Mouse (Mus musculus): ENCODE measurements around the gene Rps6kb2. TPM values are rescaled to one million over a fixed set of nuclear protein-coding genes. Genes with fewer than 3 reads are reported as not detected.

Rps6kb2 gene
- polyA plus RNA-seq, 1 experiment from 2014 or later, result 52.6 TPM

DNA sequence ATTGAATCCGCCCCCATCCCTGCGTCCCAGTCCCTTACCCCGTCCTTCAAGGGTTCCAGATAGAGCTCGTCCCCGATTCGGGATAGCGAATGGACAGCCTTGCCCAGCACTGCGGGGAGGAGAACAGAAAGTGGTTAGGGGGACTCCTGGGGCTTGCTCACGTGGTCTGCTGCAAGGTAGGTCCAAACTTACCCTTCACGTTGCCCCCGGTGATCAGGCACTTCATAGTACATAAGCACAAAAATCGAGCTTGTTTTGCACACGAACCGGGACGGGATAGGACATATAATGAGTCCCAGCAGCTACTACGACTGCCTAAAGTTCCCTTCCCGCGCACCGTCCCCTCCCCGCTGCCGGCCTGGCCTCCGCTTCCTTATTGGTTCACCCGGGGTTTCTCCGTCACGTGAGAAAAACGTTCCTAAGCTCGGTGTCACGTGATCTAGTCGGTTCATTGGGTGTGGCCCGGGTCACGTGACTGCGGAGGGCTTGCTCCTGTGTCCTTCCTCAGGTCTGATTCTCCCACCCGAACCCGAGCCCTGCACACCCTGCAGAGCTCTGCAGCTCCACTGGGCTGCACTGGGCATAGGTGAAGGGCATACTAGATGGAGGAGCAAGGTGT lies 38.2 kb upstream of the Rps6kb2 start, which contains the start of gene Rad9a:
TSS of gene Rad9a (minus strand) at position 372 of the 619 bp plus-strand sequence.
- DNase-seq (ENCODE audit: low spot score), result peak; percentile 96
- H3K9ac ChIP-seq (ENCODE audit: low read length), result peak within 1 kb of the TSS; percentile 73
- under 1% methylated on average over 34 of the region's 34 CpGs for WGBS
- H3K4me1 ChIP-seq (ENCODE audit: control insufficient read depth, insufficient read depth, low read length), result peaks cover 4% of the 10 kb centered on the region
- H3K36me3 ChIP-seq (ENCODE audit: control insufficient read depth, insufficient read depth, low read length), result no peaks in the 10 kb centered on the region; the same call in 1 of the 2 replicates
- H3K27me3 ChIP-seq (ENCODE audit: control insufficient read depth, insufficient read depth, low read length), result no peaks in the 10 kb centered on the region
- ATAC-seq (ENCODE audit: insufficient read depth, low FRiP score, low TSS enrichment), result peak; percentile 75
- H3K4me2 ChIP-seq (ENCODE audit: low read depth), result peak within 1 kb of the TSS; percentile 75
- H3K27ac ChIP-seq (ENCODE audit: low read depth, low read length), result no peak within 1 kb of the TSS
- H3K9me3 ChIP-seq (ENCODE audit: control insufficient read depth, low read length), result no peaks in the 10 kb centered on the region
- H3K4me3 ChIP-seq (ENCODE audit: low read depth, low read length), result peak within 1 kb of the TSS; percentile 65

DNA sequence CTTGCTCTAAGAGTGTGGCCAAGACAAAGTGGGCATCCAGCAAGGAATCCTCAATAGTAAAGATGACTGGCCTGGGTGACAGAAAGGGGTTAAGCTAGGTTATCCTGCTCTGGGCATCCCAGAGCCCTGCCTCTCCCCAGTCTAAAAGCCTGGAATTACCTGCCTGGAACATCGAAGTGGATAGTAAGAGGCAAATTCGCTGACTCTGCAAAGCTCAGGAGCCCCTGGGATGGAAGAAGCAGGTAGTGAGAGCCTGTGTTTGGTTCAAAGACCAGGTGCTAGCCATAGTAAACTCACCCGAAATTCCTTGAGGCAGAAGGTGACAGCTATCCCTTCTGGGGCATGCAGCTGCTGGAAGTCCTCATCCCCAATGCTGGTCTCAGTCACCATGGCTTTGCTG lies 34.0 kb upstream of the Rps6kb2 start:
- Histone ChIP-seq H3K9ac (ENCODE audit: low read length) (no peak overlapping the region), H3K27ac (ENCODE audit: low read depth, low read length) (no peak overlapping the region), H3K36me3 (ENCODE audit: control insufficient read depth, insufficient read depth, low read length) (peaks cover 14% of the 10 kb centered on the region), H3K4me1 (ENCODE audit: control insufficient read depth, insufficient read depth, low read length) (peaks cover 14% of the 10 kb centered on the region), H3K27me3 (ENCODE audit: control insufficient read depth, insufficient read depth, low read length) (no peaks in the 10 kb centered on the region), H3K4me2 (ENCODE audit: low read depth) (no peak overlapping the region; the same call in 1 of the 2 replicates), H3K9me3 (ENCODE audit: control insufficient read depth, low read length) (no peaks in the 10 kb centered on the region), H3K4me3 (ENCODE audit: low read depth, low read length) (no peak overlapping the region)
- ATAC-seq (ENCODE audit: insufficient read depth, low FRiP score, low TSS enrichment) (no peak), DNase-seq (ENCODE audit: low spot score) (no peak)
- 71% methylated on average over 3 of the region's 3 CpGs for WGBS

DNA sequence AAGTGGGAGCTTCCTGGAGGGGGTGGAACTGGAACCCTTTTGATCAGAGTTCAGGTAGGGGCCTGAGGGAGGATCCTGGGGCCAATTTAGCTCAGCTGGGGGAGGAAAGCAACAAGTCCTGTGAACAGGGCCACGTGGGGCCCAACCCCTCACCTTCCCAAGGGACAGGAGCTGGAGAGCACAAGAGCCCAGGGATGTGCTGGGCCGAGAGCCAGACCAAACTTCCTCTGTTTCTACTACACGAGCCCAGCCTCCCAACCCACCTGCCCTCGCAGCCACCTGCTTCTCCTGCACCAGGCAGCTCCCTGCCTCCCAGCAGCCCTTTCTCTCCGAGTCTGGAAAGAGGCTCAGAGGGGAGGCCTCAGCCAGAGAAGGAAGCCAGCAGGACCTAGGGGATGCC lies 33.4 kb upstream of the Rps6kb2 start:
- Histone ChIP-seq H3K27ac (ENCODE audit: low read depth, low read length) (no peak overlapping the region), H3K4me1 (ENCODE audit: control insufficient read depth, insufficient read depth, low read length) (peaks cover 14% of the 10 kb centered on the region), H3K9ac (ENCODE audit: low read length) (no peak overlapping the region), H3K27me3 (ENCODE audit: control insufficient read depth, insufficient read depth, low read length) (no peaks in the 10 kb centered on the region), H3K36me3 (ENCODE audit: control insufficient read depth, insufficient read depth, low read length) (peaks cover 14% of the 10 kb centered on the region), H3K9me3 (ENCODE audit: control insufficient read depth, low read length) (no peaks in the 10 kb centered on the region), H3K4me2 (ENCODE audit: low read depth) (no peak overlapping the region), H3K4me3 (ENCODE audit: low read depth, low read length) (no peak overlapping the region)
- ATAC-seq (ENCODE audit: insufficient read depth, low FRiP score, low TSS enrichment) (no peak), DNase-seq (ENCODE audit: low spot score) (no peak)
- 28% methylated on average over 5 of the region's 5 CpGs for WGBS

DNA sequence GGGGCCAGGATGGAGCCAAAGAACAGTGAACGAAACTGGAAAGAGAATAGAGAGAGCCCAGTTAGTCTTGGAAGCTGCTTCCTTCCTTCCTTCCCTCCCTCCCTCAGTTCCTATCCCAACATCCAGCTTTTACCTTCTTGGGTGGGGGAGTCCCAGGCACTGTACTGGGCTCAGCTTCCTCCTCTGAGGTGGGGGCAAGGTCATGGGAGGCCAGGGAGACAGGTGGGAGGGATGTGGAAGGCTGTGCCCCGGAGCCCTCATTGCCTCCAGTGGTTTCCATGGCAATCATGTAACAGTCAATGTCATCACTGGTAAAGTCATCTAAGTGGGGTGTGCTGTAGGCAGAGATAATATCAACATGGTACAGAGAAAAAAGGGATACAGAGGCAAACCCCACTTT lies 32.9 kb upstream of the Rps6kb2 start:
- Histone ChIP-seq H3K4me1 (ENCODE audit: control insufficient read depth, insufficient read depth, low read length) (peaks cover 14% of the 10 kb centered on the region), H3K4me3 (ENCODE audit: low read depth, low read length) (no peak overlapping the region), H3K36me3 (ENCODE audit: control insufficient read depth, insufficient read depth, low read length) (peaks cover 14% of the 10 kb centered on the region), H3K9me3 (ENCODE audit: control insufficient read depth, low read length) (no peaks in the 10 kb centered on the region), H3K9ac (ENCODE audit: low read length) (no peak overlapping the region), H3K27ac (ENCODE audit: low read depth, low read length) (no peak overlapping the region), H3K4me2 (ENCODE audit: low read depth) (no peak overlapping the region), H3K27me3 (ENCODE audit: control insufficient read depth, insufficient read depth, low read length) (no peaks in the 10 kb centered on the region)
- DNase-seq (ENCODE audit: low spot score) (no peak), ATAC-seq (ENCODE audit: insufficient read depth, low FRiP score, low TSS enrichment) (no peak)
- WGBS, result 59% methylated on average over 2 of the region's 2 CpGs

DNA sequence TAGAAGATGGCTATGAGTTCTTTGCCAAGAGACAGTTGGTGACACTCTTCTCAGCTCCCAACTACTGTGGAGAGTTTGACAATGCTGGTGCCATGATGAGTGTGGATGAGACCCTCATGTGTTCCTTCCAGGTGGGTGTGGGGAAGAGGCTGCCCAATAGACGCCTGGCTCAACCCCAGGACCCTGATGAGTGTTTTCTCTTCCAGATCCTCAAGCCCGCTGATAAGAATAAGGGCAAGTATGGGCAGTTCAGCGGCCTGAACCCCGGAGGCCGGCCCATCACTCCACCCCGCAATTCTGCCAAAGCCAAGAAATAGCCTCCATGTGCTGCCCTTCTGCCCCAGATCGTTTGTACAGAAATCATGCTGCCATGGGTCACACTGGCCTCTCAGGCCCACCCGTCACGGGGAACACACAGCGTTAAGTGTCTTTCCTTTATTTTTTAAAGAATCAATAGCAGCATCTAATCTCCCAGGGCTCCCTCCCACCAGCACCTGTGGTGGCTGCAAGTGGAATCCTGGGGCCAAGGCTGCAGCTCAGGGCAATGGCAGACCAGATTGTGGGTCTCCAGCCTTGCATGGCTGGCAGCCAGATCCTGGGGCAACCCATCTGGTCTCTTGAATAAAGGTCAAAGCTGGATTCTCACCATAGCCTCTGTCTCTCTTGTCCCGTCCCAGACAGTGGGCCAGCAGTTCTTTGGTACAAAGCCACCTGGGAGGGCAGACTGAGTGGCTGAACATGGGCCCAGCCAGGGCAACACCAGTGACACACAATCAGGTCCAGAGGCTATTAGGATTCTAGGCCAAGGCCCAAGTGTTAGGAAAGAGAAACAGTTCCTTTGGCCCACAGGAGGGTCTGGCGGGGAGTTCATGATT lies 31.9 kb upstream of the Rps6kb2 start:
- Histone ChIP-seq H3K9me3 (ENCODE audit: control insufficient read depth, low read length) (no peaks in the 10 kb centered on the region), H3K4me2 (ENCODE audit: low read depth) (no peak overlapping the region), H3K4me1 (ENCODE audit: control insufficient read depth, insufficient read depth, low read length) (peaks cover 10% of the 10 kb centered on the region), H3K27me3 (ENCODE audit: control insufficient read depth, insufficient read depth, low read length) (no peaks in the 10 kb centered on the region), H3K27ac (ENCODE audit: low read depth, low read length) (no peak overlapping the region), H3K9ac (ENCODE audit: low read length) (no peak overlapping the region), H3K4me3 (ENCODE audit: low read depth, low read length) (no peak overlapping the region), H3K36me3 (ENCODE audit: control insufficient read depth, insufficient read depth, low read length) (peaks cover 14% of the 10 kb centered on the region)
- WGBS, result 87% methylated on average over 12 of the region's 12 CpGs
- ATAC-seq (ENCODE audit: insufficient read depth, low FRiP score, low TSS enrichment) (no peak), DNase-seq (ENCODE audit: low spot score) (no peak)

DNA sequence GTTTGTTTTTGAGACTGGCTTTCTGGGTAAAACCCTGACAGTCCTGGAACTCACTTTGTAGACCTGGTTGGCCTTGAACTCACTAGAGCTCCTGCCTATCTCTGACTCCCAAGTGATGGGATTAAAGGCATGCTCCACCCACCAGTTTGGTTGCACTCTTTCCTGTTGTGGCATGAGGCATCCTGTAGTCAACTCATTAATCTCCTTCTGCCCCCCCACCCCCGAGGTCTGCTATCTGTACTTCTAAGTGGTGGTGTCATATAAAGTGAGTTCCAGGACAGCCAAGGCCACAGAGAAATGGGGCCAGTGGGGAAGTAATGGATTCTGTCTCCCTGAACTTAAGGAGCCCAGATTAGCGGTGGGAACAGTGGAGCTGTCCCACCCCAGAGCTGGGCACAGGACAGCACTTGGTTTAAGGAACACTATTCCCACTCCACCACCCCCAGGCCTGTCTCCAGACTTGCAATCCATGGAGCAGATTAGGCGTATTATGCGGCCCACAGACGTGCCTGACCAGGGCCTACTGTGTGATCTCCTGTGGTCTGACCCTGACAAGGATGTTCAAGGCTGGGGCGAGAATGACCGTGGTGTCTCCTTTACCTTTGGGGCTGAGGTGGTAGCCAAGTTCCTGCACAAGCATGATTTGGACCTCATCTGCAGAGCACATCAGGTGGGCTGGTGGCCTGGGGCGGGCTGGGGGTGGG lies 31.0 kb upstream of the Rps6kb2 start:
- no peak for DNase-seq (ENCODE audit: low spot score)
- ATAC-seq (ENCODE audit: insufficient read depth, low FRiP score, low TSS enrichment), result no peak
- Histone ChIP-seq H3K4me3 (ENCODE audit: low read depth, low read length) (no peak overlapping the region), H3K9ac (ENCODE audit: low read length) (no peak overlapping the region), H3K4me2 (ENCODE audit: low read depth) (no peak overlapping the region), H3K27ac (ENCODE audit: low read depth, low read length) (no peak overlapping the region), H3K27me3 (ENCODE audit: control insufficient read depth, insufficient read depth, low read length) (no peaks in the 10 kb centered on the region), H3K9me3 (ENCODE audit: control insufficient read depth, low read length) (no peaks in the 10 kb centered on the region), H3K4me1 (ENCODE audit: control insufficient read depth, insufficient read depth, low read length) (peaks cover 10% of the 10 kb centered on the region), H3K36me3 (ENCODE audit: control insufficient read depth, insufficient read depth, low read length) (peaks cover 14% of the 10 kb centered on the region)
- WGBS, result 91% methylated on average over 8 of the region's 8 CpGs

DNA sequence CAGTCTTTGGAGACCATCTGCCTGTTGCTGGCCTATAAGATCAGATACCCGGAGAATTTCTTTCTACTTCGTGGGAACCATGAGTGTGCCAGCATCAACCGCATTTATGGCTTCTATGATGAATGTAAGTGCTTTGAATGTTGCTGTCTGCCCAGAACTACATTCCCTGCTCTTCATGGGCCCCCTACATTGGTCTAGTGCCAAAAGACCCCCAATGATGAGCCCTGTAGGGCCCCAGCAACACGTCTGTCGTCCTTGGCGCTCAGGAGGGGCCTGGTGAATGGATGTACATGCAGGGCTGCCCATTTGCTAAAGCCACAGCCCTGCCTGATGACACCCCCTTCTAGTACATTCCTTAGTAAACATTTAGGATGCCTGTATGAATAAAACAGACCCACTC lies 30.0 kb upstream of the Rps6kb2 start:
- Histone ChIP-seq H3K27me3 (ENCODE audit: control insufficient read depth, insufficient read depth, low read length) (no peaks in the 10 kb centered on the region), H3K4me2 (ENCODE audit: low read depth) (peak overlapping the region; percentile 90), H3K9ac (ENCODE audit: low read length) (peak overlapping the region; percentile 96), H3K9me3 (ENCODE audit: control insufficient read depth, low read length) (no peaks in the 10 kb centered on the region), H3K4me1 (ENCODE audit: control insufficient read depth, insufficient read depth, low read length) (peaks cover 10% of the 10 kb centered on the region), H3K27ac (ENCODE audit: low read depth, low read length) (no peak overlapping the region), H3K4me3 (ENCODE audit: low read depth, low read length) (peak overlapping the region; percentile 98), H3K36me3 (ENCODE audit: control insufficient read depth, insufficient read depth, low read length) (peaks cover 14% of the 10 kb centered on the region)
- DNase-seq (ENCODE audit: low spot score) (no peak), ATAC-seq (ENCODE audit: insufficient read depth, low FRiP score, low TSS enrichment) (no peak)
- WGBS, result 63% methylated on average over 6 of the region's 6 CpGs

DNA sequence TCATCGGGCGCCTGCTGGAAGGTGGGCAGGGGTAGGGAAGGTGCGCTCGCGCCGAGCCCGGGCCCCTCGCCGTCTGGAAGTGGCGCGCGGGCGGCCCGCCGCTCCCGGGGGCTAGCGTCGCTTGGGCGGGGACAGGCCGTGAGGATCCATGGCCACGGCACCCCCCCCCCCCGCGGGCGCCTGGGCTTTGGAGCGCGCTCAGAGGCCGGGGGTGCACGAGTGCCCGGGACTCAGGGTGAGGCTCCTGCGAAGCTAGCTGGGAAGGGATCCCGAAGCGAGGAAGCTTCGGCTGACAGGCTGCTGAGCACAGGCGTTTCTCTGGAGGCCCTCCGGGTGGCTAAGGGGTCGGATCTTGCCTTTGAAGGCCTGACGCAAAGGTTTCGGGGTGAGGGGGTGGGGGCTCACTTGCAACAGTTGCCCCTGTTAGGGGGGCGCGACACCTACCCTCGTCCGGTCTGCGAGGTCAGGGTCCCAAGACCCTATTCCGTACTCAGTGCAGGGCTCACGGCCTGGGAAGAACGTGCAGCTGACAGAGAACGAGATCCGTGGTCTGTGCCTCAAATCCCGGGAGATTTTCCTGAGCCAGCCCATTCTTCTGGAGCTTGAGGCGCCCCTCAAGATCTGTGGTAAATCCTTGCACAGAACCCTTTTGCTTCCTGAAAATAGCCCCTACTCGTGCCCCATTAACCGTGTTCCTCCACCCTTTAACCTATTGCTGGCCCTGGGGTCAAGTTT lies 29.3 kb upstream of the Rps6kb2 start:
- ATAC-seq (ENCODE audit: insufficient read depth, low FRiP score, low TSS enrichment) (peak; percentile 23; the same call in 1 of the 2 replicates), DNase-seq (ENCODE audit: low spot score) (peak; percentile 42)

More for the DNA sequence above, 29.3 kb upstream of the Rps6kb2 start:
- Histone ChIP-seq H3K4me2 (ENCODE audit: low read depth) (peak overlapping the region; percentile 90), H3K27me3 (ENCODE audit: control insufficient read depth, insufficient read depth, low read length) (no peaks in the 10 kb centered on the region), H3K36me3 (ENCODE audit: control insufficient read depth, insufficient read depth, low read length) (peaks cover 14% of the 10 kb centered on the region), H3K4me1 (ENCODE audit: control insufficient read depth, insufficient read depth, low read length) (peaks cover 10% of the 10 kb centered on the region), H3K9me3 (ENCODE audit: control insufficient read depth, low read length) (no peaks in the 10 kb centered on the region), H3K27ac (ENCODE audit: low read depth, low read length) (peak overlapping the region; percentile 85), H3K4me3 (ENCODE audit: low read depth, low read length) (peak overlapping the region; percentile 98), H3K9ac (ENCODE audit: low read length) (peak overlapping the region; percentile 96)
- WGBS, result under 1% methylated on average over 45 of the region's 52 CpGs

Measured in neural tube, embryonic 11.5 days (tissue).